Mouse (Mus musculus) ES-E14 (cell line): ENCODE data around the gene Dnajc6.

Experiments used
- CHD2 ChIP-seq: IDR thresholded peaks from 2 replicates; pipeline ENCODE4 v1.6.1; 2014; ENCODE audit warnings: mild to moderate bottlenecking, low read depth, low read length, inconsistent platforms
- ZC3H11A ChIP-seq: IDR thresholded peaks from 2 replicates; pipeline ENCODE4 v1.6.1; 2012; ENCODE audit warnings: low read depth, mild to moderate bottlenecking, inconsistent platforms, low read length, borderline replicate concordance
- ZNF384 ChIP-seq: IDR thresholded peaks from 2 replicates; pipeline ENCODE4 v1.6.1; 2012; ENCODE audit warnings: low read depth, low read length, inconsistent platforms

DNA sequence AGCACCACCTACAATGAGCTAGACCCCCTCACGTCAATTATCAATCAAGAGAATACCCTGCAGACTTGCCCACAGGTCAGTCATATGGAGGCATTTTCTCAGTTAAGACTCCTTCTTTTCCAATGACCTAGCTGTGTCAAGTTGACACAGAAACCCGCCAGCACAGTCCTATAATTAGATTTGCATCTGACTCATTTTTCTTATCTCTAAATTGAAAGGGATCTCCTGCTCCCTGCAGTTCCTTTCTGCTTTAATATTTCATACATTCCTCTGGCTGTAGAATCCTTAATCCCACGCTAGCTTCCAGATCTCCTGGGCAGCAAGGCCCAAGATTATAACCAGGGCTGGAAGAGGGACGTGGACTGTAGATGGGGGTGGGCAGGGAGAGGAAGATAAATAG lies 44.1 kb downstream of the Dnajc6 start:
- no peak for TF ChIP-seq ZNF384
- TF ChIP-seq ZC3H11A, result no peak
- no peak for TF ChIP-seq CHD2
